Mouse (Mus musculus): Measurements from ENCODE around the gene Syngr3. TPM values are rescaled to one million over a fixed set of nuclear protein-coding genes. Genes with fewer than 3 reads are reported as not detected.
A peak's percentile ranks its signal among the peaks of the same experiment; 100 is the strongest.
"Not testable (repeated sequence)": the region's sequence is repeated elsewhere in the genome, so short reads cannot be mapped to it uniquely, and the experiment has no call there.

Gene Syngr3
- polyA plus RNA-seq, 1 experiment from 2014 or later, result 8.2 TPM

DNA sequence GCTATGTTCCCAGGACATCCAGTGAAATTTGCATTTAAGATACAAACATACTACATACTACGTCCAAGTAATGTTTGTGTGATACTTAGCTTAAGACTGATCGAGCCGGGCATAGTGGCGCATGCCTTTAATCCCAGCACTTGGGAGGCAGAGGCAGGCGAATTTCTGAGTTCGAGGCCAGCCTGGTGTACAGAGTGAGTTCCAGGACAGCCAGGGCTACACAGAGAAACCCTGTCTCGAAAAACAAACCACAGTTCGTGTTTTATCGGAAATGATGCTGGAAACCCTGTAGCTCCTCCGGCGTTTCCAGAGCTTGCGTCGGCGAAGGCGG is 20.6 kb downstream of the Syngr3 start:
- Histone ChIP-seq H3K4me2 (ENCODE audit: low read depth, low read length) (peak overlapping the region; percentile 84), H3K27ac (replicated peaks; ENCODE audit: low read depth, low read length) (peak overlapping the region; percentile 86), H3K4me3 (ENCODE audit: low read depth, low read length) (peak overlapping the region; percentile 99), H3K9ac (ENCODE audit: low read depth, low read length) (peak overlapping the region; percentile 98), H3K4me1 (ENCODE audit: control insufficient read depth, insufficient read depth, low read length) (peaks cover 21% of the 10 kb centered on the region)
- not testable (repeated sequence) for DNase-seq (ENCODE audit: low spot score); H3K27me3 ChIP-seq (replicated peaks; ENCODE audit: control insufficient read depth, insufficient read depth, low read length); H3K36me3 ChIP-seq (ENCODE audit: control insufficient read depth, insufficient read depth, low read length); H3K9me3 ChIP-seq (ENCODE audit: control insufficient read depth, low read length)
- peak; percentile 9 for ATAC-seq (ENCODE audit: low read depth)
- WGBS, result 12% methylated on average over 15 of the region's 15 CpGs

DNA sequence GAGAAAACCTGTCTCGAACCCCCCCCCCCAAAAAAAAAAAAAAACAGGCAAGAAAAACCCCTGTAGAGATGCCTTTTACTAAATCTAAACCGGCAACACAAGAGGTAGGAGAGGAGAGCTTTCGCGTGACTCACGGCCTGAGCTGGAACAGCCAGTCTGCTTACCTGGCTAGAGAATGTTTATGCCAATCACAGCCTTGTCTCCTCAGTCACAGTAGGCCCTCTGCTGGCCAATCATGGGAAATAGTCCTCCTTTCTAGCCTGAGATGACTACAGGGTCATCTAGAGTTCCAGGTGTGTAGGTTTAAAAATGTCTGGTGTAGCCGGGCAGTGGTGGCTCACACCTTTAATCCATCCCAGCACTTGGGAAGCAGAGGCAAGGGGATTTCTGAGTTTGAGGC is 22.3 kb downstream of the Syngr3 start:
- no peak overlapping the region for H3K4me3 ChIP-seq (ENCODE audit: low read depth, low read length)
- ATAC-seq (ENCODE audit: low read depth), result peak; percentile 20; the same call in 1 of the 2 replicates
- WGBS, result 35% methylated on average over 6 of the region's 6 CpGs

DNA sequence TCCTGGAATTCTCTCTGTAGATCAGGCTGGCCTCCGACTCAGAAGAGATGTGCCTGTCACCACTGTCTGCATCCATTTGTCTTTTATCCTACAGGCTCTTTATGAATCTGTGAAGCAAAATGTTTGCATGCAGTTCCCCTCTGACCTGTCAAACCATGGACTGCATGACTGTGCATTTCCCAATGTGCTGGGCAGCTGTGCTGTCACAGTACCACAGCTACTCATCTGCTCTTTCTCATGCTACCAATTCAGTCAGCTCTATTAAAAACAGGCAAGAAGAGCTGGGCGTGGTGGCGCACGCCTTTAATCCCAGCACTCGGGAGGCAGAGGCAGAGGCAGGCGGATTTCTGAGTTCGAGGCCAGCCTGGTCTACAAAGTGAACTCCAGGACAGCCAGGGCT is 22.7 kb downstream of the Syngr3 start:
- not testable (repeated sequence) for H3K4me2 ChIP-seq (ENCODE audit: low read depth, low read length); DNase-seq (ENCODE audit: low spot score); ATAC-seq (ENCODE audit: low read depth); H3K9me3 ChIP-seq (ENCODE audit: control insufficient read depth, low read length); H3K27ac ChIP-seq (replicated peaks; ENCODE audit: low read depth, low read length); H3K4me3 ChIP-seq (ENCODE audit: low read depth, low read length); H3K36me3 ChIP-seq (ENCODE audit: control insufficient read depth, insufficient read depth, low read length); H3K27me3 ChIP-seq (replicated peaks; ENCODE audit: control insufficient read depth, insufficient read depth, low read length); H3K9ac ChIP-seq (ENCODE audit: low read depth, low read length)
- H3K4me1 ChIP-seq (ENCODE audit: control insufficient read depth, insufficient read depth, low read length), result peaks cover 18% of the 10 kb centered on the region
- WGBS, result 66% methylated on average over 7 of the region's 7 CpGs

More for the DNA sequence above, 22.3 kb downstream of the Syngr3 start:
- Histone ChIP-seq H3K4me2 (ENCODE audit: low read depth, low read length) (no peak overlapping the region), H3K27me3 (replicated peaks; ENCODE audit: control insufficient read depth, insufficient read depth, low read length) (no peaks in the 10 kb centered on the region), H3K4me1 (ENCODE audit: control insufficient read depth, insufficient read depth, low read length) (peaks cover 21% of the 10 kb centered on the region), H3K9me3 (ENCODE audit: control insufficient read depth, low read length) (no peaks in the 10 kb centered on the region), H3K9ac (ENCODE audit: low read depth, low read length) (no peak overlapping the region), H3K36me3 (ENCODE audit: control insufficient read depth, insufficient read depth, low read length) (no peaks in the 10 kb centered on the region), H3K27ac (replicated peaks; ENCODE audit: low read depth, low read length) (no peak overlapping the region)
- DNase-seq (ENCODE audit: low spot score), result peak; percentile 77

DNA sequence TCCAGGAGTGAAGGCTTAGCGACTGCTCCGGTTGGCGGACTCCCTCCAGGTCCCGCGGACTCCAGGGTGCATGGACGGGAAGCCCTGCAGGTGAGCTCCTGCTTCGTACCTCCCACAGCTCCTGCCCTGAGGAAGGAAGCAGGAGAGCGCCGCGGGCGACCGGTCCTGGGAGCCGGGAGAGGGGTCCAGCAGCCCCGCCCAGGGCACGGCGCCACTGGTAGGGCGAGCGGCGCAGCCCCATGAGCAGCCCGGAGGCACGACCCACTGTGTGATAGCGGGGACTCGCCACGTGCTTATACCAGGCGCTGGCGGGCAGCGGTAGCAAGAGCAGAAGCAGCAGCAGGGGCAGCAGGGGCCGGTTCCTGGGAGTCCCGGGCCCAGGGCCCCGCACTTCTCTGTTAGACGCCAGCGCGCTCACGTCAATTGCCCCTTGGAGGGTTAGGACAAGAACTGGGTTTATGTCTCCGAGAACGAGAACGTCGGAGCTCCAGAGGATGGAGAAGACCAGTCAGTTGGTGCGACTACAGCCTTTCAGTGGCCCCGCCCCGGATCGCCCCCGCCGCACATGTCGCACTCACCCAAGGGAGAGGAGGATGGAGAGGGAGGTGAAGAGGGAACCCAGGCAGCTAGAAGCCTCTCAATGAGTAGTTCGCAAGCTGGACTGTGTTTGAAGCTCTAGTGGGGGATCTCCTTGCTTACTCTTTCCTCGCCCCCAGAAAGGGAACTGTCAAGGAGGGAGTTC is 31.6 kb downstream of the Syngr3 start, which contains the start of gene Npw:
Npw (minus strand) TSS at position 441 of the 742 bp plus-strand sequence.
- peak; percentile 48; the same call in 1 of the 2 replicates for ATAC-seq (ENCODE audit: low read depth)
- Histone ChIP-seq H3K9ac (ENCODE audit: low read depth, low read length) (peak within 1 kb of the TSS; percentile 62), H3K27ac (replicated peaks; ENCODE audit: low read depth, low read length) (no peak within 1 kb of the TSS), H3K36me3 (ENCODE audit: control insufficient read depth, insufficient read depth, low read length) (no peaks in the 10 kb centered on the region), H3K4me3 (ENCODE audit: low read depth, low read length) (peak within 1 kb of the TSS; percentile 45), H3K27me3 (replicated peaks; ENCODE audit: control insufficient read depth, insufficient read depth, low read length) (peaks cover 36% of the 10 kb centered on the region), H3K9me3 (ENCODE audit: control insufficient read depth, low read length) (no peaks in the 10 kb centered on the region), H3K4me2 (ENCODE audit: low read depth, low read length) (peak within 1 kb of the TSS; percentile 93), H3K4me1 (ENCODE audit: control insufficient read depth, insufficient read depth, low read length) (peaks cover 6% of the 10 kb centered on the region; the same call in 1 of the 2 replicates)
- WGBS, result 1% methylated on average over 40 of the region's 47 CpGs
- no peak for DNase-seq (ENCODE audit: low spot score)

DNA sequence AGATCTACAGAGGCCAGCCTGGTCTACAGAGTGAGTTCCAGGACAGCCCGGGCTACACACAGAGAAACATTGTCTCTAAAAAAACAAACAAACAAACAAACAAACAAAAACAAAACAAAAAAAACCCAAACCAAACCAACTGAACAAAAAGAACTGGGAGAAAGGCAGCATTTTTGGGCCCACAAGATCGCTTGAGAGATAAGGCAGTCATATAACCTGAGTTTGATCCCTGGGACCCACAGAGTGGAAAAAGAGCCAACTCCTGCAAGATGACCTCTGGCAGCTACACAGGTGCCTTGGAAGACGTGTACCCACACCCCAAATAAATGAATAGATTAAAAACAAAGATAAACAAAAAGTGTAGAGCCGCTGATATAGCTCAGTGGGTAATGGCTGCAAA is 34.8 kb downstream of the Syngr3 start:
- no peak overlapping the region for H3K9ac ChIP-seq (ENCODE audit: low read depth, low read length)
- H3K36me3 ChIP-seq (ENCODE audit: control insufficient read depth, insufficient read depth, low read length), result no peaks in the 10 kb centered on the region
- peaks cover 9% of the 10 kb centered on the region for H3K4me1 ChIP-seq (ENCODE audit: control insufficient read depth, insufficient read depth, low read length)
- H3K27ac ChIP-seq (replicated peaks; ENCODE audit: low read depth, low read length), result no peak overlapping the region
- ATAC-seq (ENCODE audit: low read depth) (no peak), DNase-seq (ENCODE audit: low spot score) (no peak)
- WGBS, result 66% methylated on average over 4 of the region's 4 CpGs
- peaks cover 36% of the 10 kb centered on the region for H3K27me3 ChIP-seq (replicated peaks; ENCODE audit: control insufficient read depth, insufficient read depth, low read length)
- no peak overlapping the region for H3K4me3 ChIP-seq (ENCODE audit: low read depth, low read length)
- no peaks in the 10 kb centered on the region for H3K9me3 ChIP-seq (ENCODE audit: control insufficient read depth, low read length)
- no peak overlapping the region for H3K4me2 ChIP-seq (ENCODE audit: low read depth, low read length)

DNA sequence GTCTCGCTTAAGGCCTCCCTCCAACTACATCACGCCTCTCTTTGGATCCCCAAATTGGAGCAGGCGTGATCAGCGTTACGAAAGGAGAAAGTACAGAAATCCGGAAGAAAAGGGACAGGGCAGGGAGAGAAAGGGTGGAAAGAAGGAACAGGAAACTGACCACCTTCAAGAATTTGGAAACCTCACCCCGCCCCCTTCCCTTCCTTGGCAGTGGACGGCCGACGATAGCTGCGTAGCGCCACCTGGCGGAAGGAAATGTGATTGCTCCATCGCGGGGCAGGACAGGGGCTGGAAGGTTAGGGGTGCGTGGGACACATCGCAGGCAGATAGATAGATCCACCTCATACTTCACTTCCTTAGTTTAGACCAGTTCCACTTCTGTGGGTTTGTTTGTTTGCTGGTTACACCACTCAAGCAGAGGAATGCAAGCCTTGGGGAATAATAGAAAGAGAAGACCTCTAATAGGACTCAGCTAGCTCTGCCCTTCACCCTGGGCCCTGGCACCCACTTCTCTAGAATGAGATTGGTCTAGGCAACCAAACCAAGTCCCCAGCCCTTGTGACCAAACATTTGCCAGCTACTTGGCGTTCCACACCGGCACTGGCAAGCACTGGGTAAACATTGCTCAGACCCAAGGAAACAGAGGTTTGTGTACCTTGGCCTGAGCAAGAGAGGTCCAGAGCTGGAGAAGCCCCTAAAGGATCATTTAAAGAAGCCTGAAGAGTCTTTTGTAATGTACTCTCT is 35.6 kb downstream of the Syngr3 start:
- Histone ChIP-seq H3K36me3 (ENCODE audit: control insufficient read depth, insufficient read depth, low read length) (no peaks in the 10 kb centered on the region), H3K27ac (replicated peaks; ENCODE audit: low read depth, low read length) (no peak overlapping the region), H3K9me3 (ENCODE audit: control insufficient read depth, low read length) (no peaks in the 10 kb centered on the region), H3K27me3 (replicated peaks; ENCODE audit: control insufficient read depth, insufficient read depth, low read length) (peaks cover 27% of the 10 kb centered on the region), H3K4me2 (ENCODE audit: low read depth, low read length) (peak overlapping the region; percentile 63), H3K4me1 (ENCODE audit: control insufficient read depth, insufficient read depth, low read length) (peaks cover 10% of the 10 kb centered on the region), H3K9ac (ENCODE audit: low read depth, low read length) (peak overlapping the region; percentile 26; the same call in 1 of the 2 replicates), H3K4me3 (ENCODE audit: low read depth, low read length) (peak overlapping the region; percentile 28)
- peak; percentile 69 for ATAC-seq (ENCODE audit: low read depth)
- WGBS, result 6% methylated on average over 17 of the region's 19 CpGs
- peak; percentile 86 for DNase-seq (ENCODE audit: low spot score)

DNA sequence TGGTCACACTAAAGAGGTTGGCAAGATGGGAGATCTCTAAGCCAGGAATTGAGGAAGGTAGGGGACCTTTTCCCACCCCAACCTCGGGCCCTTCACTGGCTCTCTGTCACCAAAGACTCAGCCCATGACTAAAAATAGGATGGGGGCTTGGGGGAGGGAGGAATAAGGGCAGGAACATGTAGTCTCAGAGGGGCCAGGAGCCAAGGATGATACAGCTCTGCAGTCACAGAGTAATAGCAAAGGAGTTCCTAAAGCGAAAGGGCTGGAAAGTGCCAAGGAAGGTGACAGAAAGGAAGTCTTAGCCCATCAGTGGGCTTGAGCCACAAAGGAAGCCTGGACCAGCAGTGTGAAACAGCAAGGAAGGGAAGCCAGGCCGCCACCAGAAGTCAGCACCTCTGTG is 37.9 kb downstream of the Syngr3 start:
- Histone ChIP-seq H3K9me3 (ENCODE audit: control insufficient read depth, low read length) (no peaks in the 10 kb centered on the region), H3K27me3 (replicated peaks; ENCODE audit: control insufficient read depth, insufficient read depth, low read length) (peaks cover 4% of the 10 kb centered on the region), H3K4me2 (ENCODE audit: low read depth, low read length) (no peak overlapping the region), H3K9ac (ENCODE audit: low read depth, low read length) (no peak overlapping the region), H3K27ac (replicated peaks; ENCODE audit: low read depth, low read length) (no peak overlapping the region), H3K36me3 (ENCODE audit: control insufficient read depth, insufficient read depth, low read length) (0 out of 2 replicates have a peak, but pooled peaks cover 4% of the 10 kb centered on the region), H3K4me3 (ENCODE audit: low read depth, low read length) (no peak overlapping the region), H3K4me1 (ENCODE audit: control insufficient read depth, insufficient read depth, low read length) (peaks cover 13% of the 10 kb centered on the region; the same call in 1 of the 2 replicates)
- WGBS, result 69% methylated on average over 3 of the region's 3 CpGs
- no peak for DNase-seq (ENCODE audit: low spot score)
- ATAC-seq (ENCODE audit: low read depth), result no peak

DNA sequence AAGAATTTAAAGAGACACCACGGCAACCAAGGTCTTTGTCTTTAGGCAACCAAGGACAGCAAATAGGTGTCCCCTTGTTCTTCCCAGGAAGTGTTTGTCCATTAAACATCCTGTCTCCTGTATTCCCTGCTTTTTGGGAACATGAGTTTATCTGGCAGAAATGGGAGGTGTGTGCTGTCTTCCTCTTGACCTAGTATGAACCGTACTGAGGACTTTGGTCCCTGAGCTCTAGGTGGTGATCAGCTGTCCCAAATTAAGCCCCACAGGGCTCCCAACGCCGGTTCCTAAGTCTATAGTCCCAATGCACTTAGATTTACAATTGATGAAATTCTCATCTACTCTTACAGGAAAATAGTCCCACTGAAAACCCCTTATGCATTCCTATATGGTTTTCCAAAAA is 39.0 kb downstream of the Syngr3 start:
- Histone ChIP-seq H3K27ac (replicated peaks; ENCODE audit: low read depth, low read length) (no peak overlapping the region), H3K27me3 (replicated peaks; ENCODE audit: control insufficient read depth, insufficient read depth, low read length) (no peaks in the 10 kb centered on the region), H3K36me3 (ENCODE audit: control insufficient read depth, insufficient read depth, low read length) (0 out of 2 replicates have a peak, but pooled peaks cover 5% of the 10 kb centered on the region), H3K4me1 (ENCODE audit: control insufficient read depth, insufficient read depth, low read length) (peaks cover 13% of the 10 kb centered on the region; the same call in 1 of the 2 replicates), H3K4me2 (ENCODE audit: low read depth, low read length) (peak overlapping the region; percentile 97), H3K4me3 (ENCODE audit: low read depth, low read length) (peak overlapping the region; percentile 87; the same call in 1 of the 2 replicates), H3K9ac (ENCODE audit: low read depth, low read length) (peak overlapping the region; percentile 87; the same call in 1 of the 2 replicates), H3K9me3 (ENCODE audit: control insufficient read depth, low read length) (no peaks in the 10 kb centered on the region)
- DNase-seq (ENCODE audit: low spot score) (no peak), ATAC-seq (ENCODE audit: low read depth) (no peak)
- 68% methylated on average over 4 of the region's 4 CpGs for WGBS

All from embryonic facial prominence, embryonic 14.5 days (tissue).